Mouse (Mus musculus) heart, adult 9 months (tissue): Measurements from ENCODE around the gene Glt6d1.
"Not testable (repeated sequence)": the region's sequence is repeated elsewhere in the genome, so short reads cannot be mapped to it uniquely, and the experiment has no call there.

Source experiments
- DNase-seq, 2 experiments: peaks; one replicate each; pipeline ENCODE4 v3.0.0; 2022; ENCODE audit warnings: low spot score in 2 of 2

The Glt6d1 gene

DNA sequence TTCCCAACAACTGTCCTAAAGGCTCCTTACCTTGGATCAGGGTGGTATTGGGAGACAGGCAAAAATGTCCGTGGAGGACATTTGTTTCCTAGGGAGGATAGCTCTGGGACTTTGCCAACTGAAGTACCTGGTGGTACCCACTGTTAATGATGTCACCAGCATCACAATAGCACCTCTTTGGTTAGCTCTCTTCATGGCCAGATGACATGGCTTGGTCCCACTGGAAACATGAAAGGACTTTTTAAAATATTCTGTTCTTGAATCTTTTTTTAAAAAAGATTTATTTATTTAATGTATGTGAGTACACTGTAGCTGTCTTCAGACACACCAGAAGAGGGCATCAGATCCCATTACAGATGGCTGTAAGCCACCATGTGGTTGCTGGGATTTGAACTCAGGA, at the start of gene Glt6d1:
Gene Glt6d1 (minus strand): TSS at position 101 of the 400 bp plus-strand sequence.
- not testable (repeated sequence) for DNase-seq

- DNase-seq: no peak
Measured at GRCm38 (mm10) chr2:25865412-25865811, 49.8 kb upstream of the Glt6d1 start.

- no peak for DNase-seq
Measured at GRCm38 (mm10) chr2:25864230-25864629, 48.6 kb upstream of the Glt6d1 start.

- no peak for DNase-seq
Measured at GRCm38 (mm10) chr2:25863337-25864131, 47.9 kb upstream of the Glt6d1 start, which contains the start of gene Kcnt1. TSS of gene Kcnt1 (plus strand) at chr2:25863734.

GRCm38 (mm10) chr2:25862696-25863270, 47.1 kb upstream of the Glt6d1 start:
- no peak for DNase-seq

GRCm38 (mm10) chr2:25862038-25862437, 46.4 kb upstream of the Glt6d1 start:
- DNase-seq: no peak

GRCm38 (mm10) chr2:25859891-25860290, 44.2 kb upstream of the Glt6d1 start:
- no peak for DNase-seq

DNA sequence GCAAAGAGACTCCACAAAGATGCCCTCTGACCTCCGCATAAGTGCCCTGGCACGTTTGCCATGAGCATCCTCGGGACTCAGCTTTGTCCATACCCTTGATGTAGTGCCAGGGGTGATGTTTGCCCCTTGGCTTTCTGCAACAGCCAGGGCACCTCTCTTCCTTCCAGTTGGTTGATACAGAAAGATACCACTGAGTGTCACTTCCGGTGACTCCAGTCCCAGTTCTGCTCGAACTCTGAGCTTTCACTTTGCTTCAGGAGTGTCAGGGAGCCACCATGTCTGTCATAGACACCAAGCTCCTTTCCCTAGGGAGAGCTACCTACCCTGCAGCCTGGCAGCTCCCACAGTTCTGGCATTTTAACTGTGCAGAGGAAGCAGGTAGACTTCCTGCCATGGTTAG, 38.4 kb upstream of the Glt6d1 start:
- no peak for DNase-seq

GRCm38 (mm10) chr2:25852626-25853025, 37.0 kb upstream of the Glt6d1 start:
- peak; percentile 25 to 49 for DNase-seq

DNA sequence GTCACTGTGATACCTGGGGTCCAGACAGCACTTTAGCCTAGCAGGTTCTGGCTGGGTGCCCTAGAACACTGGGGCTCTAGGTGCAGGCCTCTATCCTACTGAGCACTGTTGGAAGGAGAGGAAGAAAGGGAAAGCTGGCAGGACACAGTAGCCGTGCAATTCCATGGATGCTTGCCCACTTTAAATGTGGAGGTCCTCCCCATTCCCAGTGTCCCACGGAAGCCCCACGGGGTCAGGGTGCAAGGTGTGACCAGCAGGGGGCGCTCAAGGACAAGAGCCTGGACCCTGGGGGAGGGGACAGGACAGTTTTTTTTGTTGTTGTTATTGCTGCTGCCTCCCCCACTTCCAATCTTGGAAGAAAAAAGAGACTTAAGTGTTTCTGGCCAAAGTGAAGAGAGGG, 34.7 kb upstream of the Glt6d1 start:
- peak; percentile 17 to 19 for DNase-seq

GRCm38 (mm10) chr2:25847226-25847625, 31.6 kb upstream of the Glt6d1 start, which contains the start of gene Sohlh1:
TSS of gene Sohlh1 (minus strand) at chr2:25847248.
- no peak for DNase-seq

GRCm38 (mm10) chr2:25846516-25846915, 30.9 kb upstream of the Glt6d1 start:
- no peak for DNase-seq

GRCm38 (mm10) chr2:25844097-25844496, 28.4 kb upstream of the Glt6d1 start:
- DNase-seq: no peak

DNA sequence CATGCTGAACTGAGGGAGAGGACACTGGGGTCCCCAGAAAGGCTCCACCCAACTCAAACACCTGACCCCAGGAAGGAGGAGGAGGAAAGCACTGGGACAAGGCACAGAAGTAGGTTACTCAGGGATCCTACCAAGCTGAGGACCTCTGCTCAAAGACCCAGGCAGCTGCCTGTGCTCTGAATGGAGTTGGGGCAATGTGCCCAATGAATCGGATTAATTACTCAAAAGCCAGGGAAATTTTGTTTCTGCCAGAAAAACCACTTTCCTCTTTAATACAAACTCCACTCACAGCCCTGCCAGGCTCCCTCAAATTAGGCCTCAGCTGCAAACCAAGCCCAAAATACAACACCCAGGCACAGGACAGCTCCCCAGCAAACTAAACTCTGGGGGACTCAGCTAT, 27.1 kb upstream of the Glt6d1 start:
- DNase-seq: no peak

GRCm38 (mm10) chr2:25842161-25842560, 26.5 kb upstream of the Glt6d1 start:
- no peak for DNase-seq

DNA sequence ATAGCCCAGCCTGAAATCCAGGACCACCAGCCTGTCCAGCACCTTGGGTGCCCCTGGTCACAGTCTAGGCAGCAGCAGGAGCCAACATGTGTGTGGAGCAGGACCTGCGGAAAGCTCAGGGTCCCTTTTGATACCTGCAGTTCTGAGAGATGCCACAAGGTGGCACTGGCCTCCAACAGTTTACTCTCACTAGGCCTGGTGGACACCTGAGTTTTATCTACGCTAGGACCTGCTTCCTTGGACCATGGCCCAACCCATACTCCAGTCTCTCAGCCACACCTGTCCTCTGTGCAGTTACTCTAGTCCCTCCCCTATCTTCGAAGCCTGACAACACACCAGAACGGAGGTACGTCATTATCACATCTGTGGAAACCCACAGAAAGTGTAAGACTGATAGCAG, 20.6 kb upstream of the Glt6d1 start:
- DNase-seq: peak; percentile 46 to 59

- peak; percentile 34 to 51 for DNase-seq
Measured at GRCm38 (mm10) chr2:25830786-25831185, 15.1 kb upstream of the Glt6d1 start.

DNA sequence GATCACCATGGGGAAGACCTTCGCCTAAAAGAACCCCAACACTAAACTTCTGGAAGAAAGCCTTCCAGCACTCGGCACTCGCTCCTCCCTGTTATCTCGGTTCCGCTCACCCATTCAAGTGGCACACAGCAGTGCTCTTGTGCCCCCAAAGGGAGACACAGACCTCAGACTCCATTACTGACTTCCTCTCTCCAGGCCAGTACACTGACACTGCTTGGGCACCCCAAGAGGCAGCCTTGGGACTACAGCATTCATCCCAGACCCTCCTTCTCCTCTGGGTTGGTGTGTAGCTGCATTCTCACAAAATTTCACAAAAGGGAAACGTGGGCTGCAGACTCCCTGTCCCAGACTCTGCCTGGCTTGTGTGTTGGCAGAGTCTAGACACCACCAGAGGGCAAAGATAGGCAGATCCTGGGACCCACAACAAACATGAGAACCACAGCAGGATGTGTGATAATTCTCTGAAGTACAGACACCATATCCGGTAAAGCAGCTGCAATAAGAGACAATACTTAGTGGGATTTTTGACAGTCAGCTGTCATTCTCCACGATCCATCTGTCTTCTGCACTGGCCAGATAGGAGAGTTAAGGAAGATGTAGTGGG, 12.8 kb upstream of the Glt6d1 start:
- DNase-seq: no peak

GRCm38 (mm10) chr2:25824751-25825150, 9.1 kb upstream of the Glt6d1 start:
- DNase-seq: no peak

GRCm38 (mm10) chr2:25822806-25823205, 7.2 kb upstream of the Glt6d1 start, which contains the start of gene Lcn9:
TSS of gene Lcn9 (plus strand) at chr2:25823153.
- peak; percentile 13 to 19 for DNase-seq

DNA sequence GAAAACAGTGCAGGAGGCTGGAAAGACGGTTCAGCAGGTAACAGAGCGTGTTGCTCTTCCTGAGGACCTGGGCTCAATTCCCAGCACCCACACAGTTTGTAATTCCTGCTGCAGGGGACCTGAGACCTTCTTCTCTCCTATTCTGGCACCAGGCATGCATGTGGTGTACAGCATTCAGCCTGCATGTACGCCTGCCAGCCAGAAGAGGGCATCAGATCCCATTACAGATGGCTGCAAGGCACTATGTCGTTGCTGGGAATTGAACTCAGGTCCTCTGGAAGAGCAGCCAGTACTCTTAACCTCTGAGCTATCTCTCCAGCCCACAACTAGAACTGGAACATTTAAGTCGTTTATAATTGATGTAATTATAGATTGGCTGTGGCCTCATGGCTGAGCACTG, 2.3 kb downstream of the Glt6d1 start:
- DNase-seq: no peak

DNA sequence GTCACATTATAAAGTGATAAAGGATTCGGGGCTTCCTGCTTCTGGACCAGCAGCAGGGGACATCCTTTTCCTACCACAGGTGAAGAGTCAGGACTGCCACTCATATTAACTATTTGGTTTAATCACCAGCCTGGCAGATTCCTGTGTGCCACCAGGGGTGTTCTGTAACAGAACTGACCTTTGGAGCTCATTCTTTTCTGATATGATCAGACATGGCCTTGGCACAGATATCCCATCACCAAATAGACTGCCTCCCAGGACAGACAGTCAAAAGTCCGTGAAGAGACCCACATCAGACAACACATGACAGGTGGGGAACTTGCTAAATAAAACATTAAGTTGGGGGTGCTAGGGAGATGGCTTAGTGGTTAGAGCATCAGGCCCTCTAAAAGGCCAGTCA, 3.9 kb downstream of the Glt6d1 start:
- no peak for DNase-seq

GRCm38 (mm10) chr2:25798065-25798464, 17.6 kb downstream of the Glt6d1 start:
- DNase-seq: no peak
